Mouse (Mus musculus): Measurements from ENCODE around the gene Cd200r4.
"Not testable (repeated sequence)": the region's sequence is repeated elsewhere in the genome, so short reads cannot be mapped to it uniquely, and the experiment has no call there.

Cd200r4 gene

DNA sequence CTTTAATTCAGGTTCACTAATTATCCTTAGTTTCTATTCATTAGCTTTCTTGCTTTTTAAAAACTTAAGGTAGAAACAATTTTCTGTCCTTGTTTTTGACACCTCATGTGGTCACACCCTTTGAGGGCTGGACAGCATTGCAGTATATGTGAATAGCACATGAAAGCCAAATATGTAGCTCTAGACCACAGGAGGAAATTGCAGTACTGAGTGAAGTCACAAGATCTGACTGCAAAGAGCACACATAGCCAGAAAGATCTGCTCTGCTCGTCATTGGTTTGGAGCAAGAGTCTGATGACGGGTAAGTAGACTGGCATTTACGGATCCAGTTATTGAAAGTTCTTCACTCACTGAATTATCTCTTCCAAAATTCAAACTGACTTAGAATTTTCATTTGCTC, at the start of gene Cd200r4:
Gene Cd200r4, plus strand, starts transcription at position 190 of the 400 bp plus-strand sequence.
- DNase-seq (ENCODE audit: low spot score in 2 of 2), result no peak

DNA sequence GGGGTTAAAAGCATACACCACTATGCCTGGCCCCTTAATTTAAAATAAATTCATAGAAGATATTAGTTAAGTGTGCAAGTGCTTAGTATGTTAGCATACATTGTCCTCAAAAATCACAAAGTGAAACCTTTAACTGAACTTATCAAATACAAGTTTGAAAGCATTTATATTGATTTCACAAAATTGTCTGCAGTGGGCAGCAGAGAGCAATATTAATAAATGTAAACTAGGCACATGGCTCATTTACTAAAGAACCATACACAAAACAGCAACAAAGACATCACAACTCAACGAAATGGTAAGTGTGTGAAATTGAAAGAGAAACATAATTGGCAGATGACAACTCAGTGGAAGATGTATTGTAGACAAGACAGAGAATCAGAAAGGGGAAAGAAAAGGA, 49.7 kb upstream of the Cd200r4 start:
- DNase-seq (ENCODE audit: low spot score in 2 of 2), result no peak

- no peak for DNase-seq (ENCODE audit: low spot score in 2 of 2)
Measured at GRCm38 (mm10) chr16:44765555-44766319, 45.8 kb upstream of the Cd200r4 start, which contains the start of gene Cd200r1. Gene Cd200r1 (plus strand): TSS chr16:44765736.

GRCm38 (mm10) chr16:44766320-44766892, 45.1 kb upstream of the Cd200r4 start:
- DNase-seq (ENCODE audit: low spot score in 2 of 2), result no peak

DNA sequence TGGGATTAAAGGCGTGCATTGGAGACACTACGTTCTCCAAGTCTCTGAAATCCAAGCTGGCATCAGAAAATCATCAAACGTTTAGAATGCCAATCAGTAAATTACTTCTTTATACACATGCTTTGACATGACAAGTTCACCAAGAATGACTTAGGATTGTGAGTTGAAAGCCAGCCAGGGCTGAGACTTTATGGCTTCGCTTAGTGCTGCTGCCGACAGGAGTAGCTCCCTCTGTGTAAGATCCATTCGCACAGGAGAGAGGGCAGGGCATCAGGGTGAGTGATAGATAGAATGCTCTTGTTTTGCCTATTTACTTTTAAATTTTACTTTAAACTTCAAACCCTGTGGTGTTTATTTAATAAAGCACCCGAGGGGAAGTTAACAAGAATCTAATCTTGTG, 44.0 kb upstream of the Cd200r4 start:
- no peak for DNase-seq (ENCODE audit: low spot score in 2 of 2)

DNA sequence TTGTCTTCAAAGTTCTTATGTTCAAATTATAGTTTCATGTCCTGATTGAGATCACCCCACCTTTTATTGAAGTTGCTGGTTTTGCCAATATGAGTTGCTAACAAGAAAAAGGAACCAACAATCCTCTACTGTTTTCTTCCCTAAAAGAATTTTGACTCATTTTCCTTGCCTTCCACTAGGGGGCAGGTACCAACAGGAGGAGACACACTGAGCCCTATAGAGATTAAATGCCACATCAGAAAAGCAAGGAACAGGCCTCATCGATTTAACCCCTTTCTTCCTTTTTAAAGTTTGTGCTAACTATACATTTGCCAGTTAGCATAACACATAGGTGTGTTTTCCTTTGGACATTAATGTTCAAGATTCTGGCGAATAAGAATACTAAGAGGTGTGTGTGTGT, 43.6 kb upstream of the Cd200r4 start:
- no peak for DNase-seq (ENCODE audit: low spot score in 2 of 2)

DNA sequence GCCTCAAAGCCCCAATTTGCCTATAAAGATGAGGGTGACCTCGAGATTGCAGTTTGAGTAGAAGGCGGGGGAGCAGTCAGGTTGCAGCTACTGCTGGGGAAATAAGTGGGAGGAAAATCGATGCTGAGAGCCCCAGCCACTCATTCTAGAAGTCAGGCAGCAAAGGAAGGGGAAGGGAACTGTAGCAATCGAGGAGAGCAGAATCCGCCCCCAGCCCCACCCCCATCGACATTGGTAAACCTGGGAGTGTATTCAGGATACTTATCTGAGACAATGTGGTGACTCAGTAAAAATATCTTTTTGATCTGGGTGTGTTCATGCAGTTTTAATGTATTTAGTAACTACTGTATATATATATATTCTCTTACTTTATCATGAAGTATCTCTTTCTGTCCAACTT, 39.0 kb upstream of the Cd200r4 start:
- no peak for DNase-seq (ENCODE audit: low spot score in 2 of 2)

DNA sequence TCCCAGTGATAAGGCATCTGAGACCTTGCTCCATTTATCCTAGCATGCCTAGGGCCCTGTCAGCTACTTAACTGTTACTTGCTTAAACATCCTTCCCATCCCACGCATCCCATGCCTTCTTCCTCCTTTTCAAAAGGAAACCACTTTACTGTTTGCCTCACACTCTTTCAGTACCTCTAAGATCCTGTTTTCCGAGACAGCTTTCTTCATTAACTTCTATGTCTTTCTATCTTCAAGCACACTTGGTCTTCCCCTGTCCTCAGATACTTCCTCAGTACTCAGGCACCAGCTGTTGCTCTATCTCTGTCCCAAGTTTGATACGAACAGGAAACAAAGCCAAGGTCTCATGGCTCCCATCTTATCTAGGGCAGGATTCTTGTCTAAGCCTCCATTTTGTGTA, 37.9 kb upstream of the Cd200r4 start:
- DNase-seq (ENCODE audit: low spot score in 2 of 2), result no peak

- no peak for DNase-seq (ENCODE audit: low spot score in 2 of 2)
Measured at GRCm38 (mm10) chr16:44774201-44774600, 37.3 kb upstream of the Cd200r4 start.

- no peak for DNase-seq (ENCODE audit: low spot score in 2 of 2)
Measured at GRCm38 (mm10) chr16:44778538-44779147, 32.9 kb upstream of the Cd200r4 start.

DNA sequence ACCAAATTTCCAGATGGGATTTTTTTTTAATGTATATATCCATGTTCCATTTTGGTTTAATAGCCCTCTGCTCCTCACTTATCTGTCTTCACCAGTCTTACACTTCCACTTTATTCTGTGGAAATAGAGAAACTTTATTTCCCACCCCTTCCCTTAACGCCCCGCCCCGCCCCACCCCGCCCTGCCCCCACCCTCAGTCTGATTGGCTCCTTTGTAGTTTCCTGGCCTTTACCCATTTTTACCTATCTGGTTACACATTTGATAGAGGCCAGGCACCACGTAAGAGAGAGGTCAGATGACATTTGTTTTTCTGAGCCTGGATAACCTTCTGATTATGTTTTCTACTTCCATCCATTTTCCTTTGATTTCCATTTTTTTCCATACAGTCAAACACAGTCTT, 32.0 kb upstream of the Cd200r4 start:
- DNase-seq (ENCODE audit: low spot score in 2 of 2), result no peak

DNA sequence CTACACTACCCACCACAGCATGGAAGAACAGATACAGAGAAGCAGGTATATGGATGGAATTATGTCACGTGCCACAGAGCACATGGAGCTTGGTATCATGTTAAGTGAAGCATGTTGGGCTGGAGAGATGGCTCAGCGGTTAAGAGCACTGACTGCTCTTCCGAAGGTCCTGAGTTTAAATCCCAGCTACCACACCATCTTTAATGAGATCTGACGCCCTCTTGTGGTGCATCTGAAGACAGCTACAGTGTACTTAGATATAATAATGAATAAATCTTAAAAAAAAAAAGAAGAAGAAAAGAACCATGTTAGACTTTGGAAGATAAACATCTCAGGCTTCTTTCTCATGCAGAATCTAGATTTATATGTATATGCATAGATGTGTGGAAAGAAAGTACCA, 30.8 kb upstream of the Cd200r4 start:
- no peak for DNase-seq (ENCODE audit: low spot score in 2 of 2)

DNA sequence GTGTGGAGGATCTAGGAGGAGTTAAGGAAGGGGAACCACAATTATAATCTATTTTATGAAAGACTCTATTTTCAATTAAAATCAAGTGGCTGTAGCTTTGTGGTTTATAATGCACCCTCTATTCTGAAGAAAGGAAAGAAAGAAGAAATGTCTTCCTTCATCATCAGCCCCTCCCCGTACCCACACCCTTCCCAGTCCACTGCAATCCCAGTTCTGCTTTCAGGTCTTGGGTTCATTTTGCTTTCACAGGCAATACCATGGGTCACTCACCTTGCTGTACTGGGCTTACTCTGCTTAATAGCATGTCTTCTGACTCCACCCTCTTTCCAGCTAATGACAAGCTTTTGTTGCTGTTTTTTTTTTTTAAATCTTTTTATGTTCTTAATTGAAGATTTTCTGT, 24.6 kb upstream of the Cd200r4 start:
- no peak for DNase-seq (ENCODE audit: low spot score in 2 of 2)

DNA sequence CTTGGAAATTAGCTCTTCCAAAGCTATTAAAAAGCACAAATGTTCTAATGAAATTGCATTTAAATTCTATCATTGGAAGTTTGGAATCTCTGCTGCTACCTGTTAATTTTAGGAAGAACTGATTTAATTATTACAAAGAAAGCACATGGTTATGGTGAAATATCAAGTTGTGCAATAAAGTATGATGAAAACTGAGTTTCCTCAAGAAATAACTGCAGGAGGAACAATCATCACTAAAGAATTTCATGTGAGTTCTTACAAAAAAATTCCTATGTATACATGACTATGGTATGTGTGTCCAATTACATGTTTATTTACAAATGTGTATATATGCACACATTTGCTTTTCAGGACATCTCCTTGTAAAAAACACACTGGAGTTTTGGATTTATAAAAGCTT, 17.1 kb upstream of the Cd200r4 start:
- no peak for DNase-seq (ENCODE audit: low spot score in 2 of 2)

- no peak for DNase-seq (ENCODE audit: low spot score in 2 of 2)
Measured at GRCm38 (mm10) chr16:44805976-44806375, 5.6 kb upstream of the Cd200r4 start.

DNA sequence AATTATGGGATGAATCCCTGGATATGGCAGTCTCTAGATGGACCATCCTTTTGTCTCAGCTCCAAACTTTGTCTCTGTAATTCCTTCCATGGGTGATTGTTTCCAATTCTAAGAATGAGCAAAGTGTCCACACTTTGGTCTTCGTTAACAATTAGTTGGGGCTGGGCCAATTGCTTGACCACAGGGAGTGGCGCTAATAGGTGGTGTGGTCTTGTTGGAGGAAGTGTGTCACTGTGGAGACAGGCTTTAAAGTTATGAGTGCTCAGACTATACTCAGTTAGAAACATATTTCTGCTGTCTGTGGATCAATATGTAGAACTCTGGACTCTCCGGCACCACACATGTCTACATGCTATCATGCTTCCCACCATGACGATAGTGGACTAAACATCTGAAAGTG, 1.3 kb upstream of the Cd200r4 start:
- DNase-seq (ENCODE audit: low spot score in 2 of 2), result not testable (repeated sequence)

DNA sequence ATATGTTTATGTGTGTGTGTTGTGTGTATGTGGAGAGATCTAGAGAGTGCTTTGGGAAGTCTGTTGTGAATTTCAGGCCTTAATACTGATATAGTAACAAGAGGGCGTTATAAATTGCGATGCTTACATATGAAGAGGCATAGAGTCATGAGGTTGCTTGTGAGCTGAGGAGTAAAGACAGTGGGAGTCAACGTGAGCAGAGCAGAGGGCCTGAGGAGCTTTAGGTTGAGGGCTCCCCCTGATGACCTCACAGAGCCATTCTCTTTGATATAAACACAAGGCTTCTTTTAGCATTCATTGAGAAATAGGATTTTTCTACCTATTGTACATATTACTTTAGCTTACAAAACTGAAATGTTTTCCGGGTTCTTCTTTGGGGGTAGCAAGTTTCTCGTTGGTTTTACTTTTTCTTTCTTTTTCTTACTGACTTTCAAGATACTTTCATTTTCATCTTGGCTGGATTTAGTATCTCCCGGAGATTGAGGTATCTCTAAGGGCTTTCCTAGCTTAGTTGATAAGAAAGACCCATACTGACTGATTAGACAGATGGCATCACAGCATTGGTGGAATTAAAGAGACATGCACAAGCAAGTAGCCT, 1.0 kb downstream of the Cd200r4 start:
- DNase-seq (ENCODE audit: low spot score in 2 of 2), result no peak

DNA sequence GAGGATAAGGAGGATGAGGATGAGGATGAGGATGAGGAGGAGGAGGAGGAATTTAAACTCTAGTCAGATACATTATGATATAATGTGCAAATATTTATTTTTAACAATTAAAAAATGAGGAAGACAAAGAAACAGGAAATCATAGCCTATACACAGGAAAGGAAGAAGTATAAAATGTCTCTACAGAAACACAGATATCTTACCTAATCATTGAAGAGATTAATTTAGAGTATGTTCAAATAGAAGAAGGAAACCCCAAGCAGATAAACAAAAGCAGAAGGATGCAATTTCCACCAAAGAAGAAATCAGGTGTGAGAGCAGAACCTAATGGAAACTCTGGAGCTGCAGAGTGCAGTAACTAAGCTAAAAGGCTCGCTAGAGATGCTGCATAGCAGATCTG, 6.5 kb downstream of the Cd200r4 start:
- no peak for DNase-seq (ENCODE audit: low spot score in 2 of 2)

DNA sequence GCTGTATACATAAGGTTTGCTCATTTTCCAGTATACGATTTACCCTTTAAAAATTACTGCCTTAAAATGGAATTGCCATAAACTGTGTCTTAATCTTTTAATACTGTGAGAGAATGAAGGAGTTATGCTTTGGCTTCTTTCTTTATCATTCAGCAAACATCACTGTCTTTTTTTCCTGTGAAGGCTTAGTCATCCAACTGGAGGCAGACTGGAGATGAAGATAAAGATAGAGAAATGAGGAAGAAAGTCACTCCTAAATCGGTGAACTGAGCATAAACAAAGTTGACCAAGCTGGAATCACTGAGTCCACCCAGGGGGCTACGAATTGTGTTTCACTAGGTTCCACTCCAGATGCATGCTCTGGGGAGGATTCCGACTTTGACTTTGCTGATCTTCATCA, 9.0 kb downstream of the Cd200r4 start:
- no peak for DNase-seq (ENCODE audit: low spot score in 2 of 2)

- no peak for DNase-seq (ENCODE audit: low spot score in 2 of 2)
Measured at GRCm38 (mm10) chr16:44832286-44832685, 20.8 kb downstream of the Cd200r4 start.

DNA sequence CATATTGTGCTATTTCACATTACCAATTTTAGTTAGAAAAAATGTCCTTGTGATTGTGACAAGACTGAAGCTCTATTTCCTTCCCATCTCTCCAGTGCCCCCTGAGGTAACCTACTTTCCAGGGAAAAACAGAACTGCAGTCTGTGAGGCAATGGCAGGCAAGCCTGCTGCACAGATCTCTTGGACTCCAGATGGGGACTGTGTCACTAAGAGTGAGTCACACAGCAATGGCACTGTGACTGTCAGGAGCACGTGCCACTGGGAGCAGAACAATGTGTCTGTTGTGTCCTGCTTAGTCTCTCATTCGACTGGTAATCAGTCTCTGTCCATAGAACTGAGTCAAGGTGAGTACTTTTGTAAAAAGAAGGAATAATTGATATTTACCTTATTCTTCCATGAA, 21.7 kb downstream of the Cd200r4 start:
- not testable (repeated sequence) for DNase-seq (ENCODE audit: low spot score in 2 of 2)

GRCm38 (mm10) chr16:44866797-44867196, 55.3 kb downstream of the Cd200r4 start, which contains the start of gene Cd200r2:
Gene Cd200r2 (plus strand): TSS chr16:44867097.
- no peak for DNase-seq (ENCODE audit: low spot score in 2 of 2)

GRCm38 (mm10) chr16:44875178-44875577, 63.6 kb downstream of the Cd200r4 start:
- no peak for DNase-seq (ENCODE audit: low spot score in 2 of 2)
